Mouse (Mus musculus) MEL (cell line): ENCODE data around the gene Dthd1.

Experiments
- CTCF ChIP-seq, 3 experiments: IDR thresholded peaks in 2 of 3; conservative IDR thresholded peaks in 1 of 3; 2 replicates each; pipeline ENCODE4 v1.5.1; 2011 to 2012; ENCODE audit warnings: low read length in 3 of 3, low read depth in 2 of 3, mild to moderate bottlenecking in 2 of 3, improper control_type of control experiment in 1 of 3, inconsistent platforms in 1 of 3, mixed read lengths in 1 of 3, moderate library complexity in 1 of 3; ENCODE audit not compliant: control insufficient read depth in 1 of 3, insufficient read depth in 1 of 3, poor library complexity in 1 of 3, severe bottlenecking in 1 of 3
- EP300 ChIP-seq, 2 experiments: IDR thresholded peaks; 2 replicates each; pipeline ENCODE4 v1.6.1; 2011; ENCODE audit warnings: improper control_type of control experiment in 2 of 2, low read length in 2 of 2, low read depth in 1 of 2, mild to moderate bottlenecking in 1 of 2
- JUND ChIP-seq: IDR thresholded peaks from 2 replicates; pipeline ENCODE4 v1.6.1; 2011; ENCODE audit warnings: low read depth, mild to moderate bottlenecking, improper control_type of control experiment, low read length

DNA sequence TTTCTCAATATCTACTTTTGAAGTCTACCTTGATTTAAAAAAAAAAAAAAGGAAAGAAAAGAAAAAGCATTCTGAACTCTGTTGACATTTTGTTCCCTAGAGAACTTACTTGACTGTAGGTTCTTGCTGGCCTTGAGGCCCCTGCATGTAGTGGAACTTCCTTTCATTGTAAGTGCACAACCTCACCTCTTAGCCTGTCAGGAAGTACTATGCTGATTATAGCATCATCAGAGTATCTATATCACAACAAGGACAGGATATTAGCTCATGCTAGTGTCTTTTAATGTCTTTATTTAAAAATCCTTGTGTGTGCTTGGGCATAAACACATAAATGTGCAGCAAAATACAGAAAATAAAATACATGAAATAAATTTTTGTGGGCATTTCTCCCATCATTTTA lies 53.4 kb downstream of the Dthd1 start:
- no peak for TF ChIP-seq EP300 (IDR thresholded peaks at IDR 0.05; ENCODE audit: low read depth in 1 of 2, low read length in 2 of 2)
- no peak for TF ChIP-seq CTCF (IDR thresholded peaks at IDR 0.05 in 2 of 3, conservative IDR thresholded peaks at IDR 0.05 in 1 of 3; ENCODE audit: control insufficient read depth in 1 of 3, insufficient read depth in 1 of 3, low read depth in 2 of 3, low read length in 3 of 3, poor library complexity in 1 of 3, severe bottlenecking in 1 of 3)
- TF ChIP-seq JUND: no peak
